15 mouse cellular contexts compared by ENCODE assay signal in the genomic region with DNA sequence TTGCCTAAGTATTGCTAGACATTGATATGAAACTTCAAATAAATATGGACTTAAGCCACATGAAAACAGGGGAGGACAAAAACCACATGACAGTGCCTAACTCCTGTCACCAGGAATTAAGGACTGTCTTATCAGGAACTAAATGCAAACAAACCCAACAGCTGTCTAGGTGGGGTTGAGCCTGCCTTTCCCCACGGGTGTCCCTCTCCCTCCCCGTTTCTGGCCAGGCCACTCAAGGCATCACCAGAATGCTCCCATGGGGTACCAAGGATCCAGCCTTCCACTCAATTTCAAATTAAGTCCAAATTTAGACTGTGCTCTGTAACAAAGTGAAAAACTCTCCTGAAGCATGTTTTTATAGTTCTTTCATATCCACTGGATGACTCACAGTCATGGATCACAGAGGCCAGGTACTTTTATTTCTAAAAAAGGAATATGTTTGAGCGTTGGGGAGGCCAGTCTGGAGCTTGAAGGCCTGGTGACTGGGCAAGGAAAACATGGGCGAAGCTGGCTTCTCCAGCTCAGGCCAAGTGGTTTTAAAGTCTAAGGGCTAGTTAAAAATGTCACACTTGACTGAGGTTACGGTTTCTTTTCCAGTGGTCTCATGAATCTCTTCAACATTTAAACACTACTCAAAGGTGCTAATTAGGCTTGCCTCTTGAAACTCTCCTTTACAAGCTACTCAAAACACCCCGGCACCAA. TPM values are rescaled to one million over a fixed set of nuclear protein-coding genes. Genes with fewer than 3 reads are reported as not detected.
DNase-seq lines count a peak whose midpoint lies in the region; ATAC-seq and TF ChIP-seq lines count a peak whose summit lies in the region.
"Had no signal": no experiment of that assay in that cellular context is flagged by ENCODE, and none has a peak within 500 bp of the region (broad histone marks: within the 10 kb centered on the region; RNA-seq: fewer than 3 reads in every experiment).

No protein-coding gene starts in this region.

- TF ChIP-seq CTCF in gastrocnemius, adult 2 months (IDR thresholded peaks at IDR 0.05) = no peak
- TF ChIP-seq CTCF in stomach, postnatal 0 days (IDR thresholded peaks at IDR 0.05; ENCODE audit: low read depth) = no peak
- TF ChIP-seq CTCF in forebrain, postnatal 0 days (IDR thresholded peaks at IDR 0.05; ENCODE audit: low read depth) = no peak

- ATAC-seq in lung, embryonic 16.5 days (ENCODE audit: low read depth) = no peak
- ATAC-seq in stomach, postnatal 0 days (ENCODE audit: low FRiP score, low TSS enrichment) = no peak
- no peak for ATAC-seq in forebrain, postnatal 0 days
- ATAC-seq: forebrain, embryonic 13.5 days had no signal

- 45% methylated on average over 6 of the region's 6 CpGs for WGBS in lung, embryonic 16.5 days
- 43% methylated on average over 6 of the region's 6 CpGs for WGBS in stomach, postnatal 0 days
- WGBS in forebrain, postnatal 0 days = 63% methylated on average over 6 of the region's 6 CpGs

- H3K4me3 ChIP-seq in gastrocnemius, adult 2 months = no peak overlapping the region
- H3K4me3 ChIP-seq in lung, embryonic 16.5 days (ENCODE audit: low read length) = no peak overlapping the region
- no peak overlapping the region for H3K4me3 ChIP-seq in stomach, postnatal 0 days (ENCODE audit: low read depth, low read length)
- no peak overlapping the region for H3K4me3 ChIP-seq in forebrain, postnatal 0 days (ENCODE audit: low read depth, low read length)
- H3K4me3 ChIP-seq: embryonic facial prominence, embryonic 15.5 days; forebrain, embryonic 13.5 days; hindbrain, embryonic 12.5 days; limb, embryonic 12.5 days; neural tube, embryonic 13.5 days had no signal

- H3K4me1 ChIP-seq in lung, embryonic 16.5 days (replicated peaks; ENCODE audit: control insufficient read depth, insufficient read depth, low read length) = peaks cover 51% of the 10 kb centered on the region
- peaks cover 8% of the 10 kb centered on the region; the same call in 1 of the 2 replicates for H3K4me1 ChIP-seq in stomach, postnatal 0 days (replicated peaks; ENCODE audit: control insufficient read depth, insufficient read depth)
- H3K4me1 ChIP-seq in forebrain, postnatal 0 days (ENCODE audit: insufficient read depth) = peaks cover 26% of the 10 kb centered on the region

- no peaks in the 10 kb centered on the region for H3K27me3 ChIP-seq in lung, embryonic 16.5 days (ENCODE audit: control insufficient read depth, insufficient read depth, low read depth, low read length)
- H3K27me3 ChIP-seq in stomach, postnatal 0 days (ENCODE audit: control insufficient read depth, insufficient read depth, low read length) = no peaks in the 10 kb centered on the region
- no peaks in the 10 kb centered on the region for H3K27me3 ChIP-seq in forebrain, postnatal 0 days (ENCODE audit: insufficient read depth, low read length)
- H3K27me3 ChIP-seq: embryonic facial prominence, embryonic 15.5 days; forebrain, embryonic 13.5 days; hindbrain, embryonic 12.5 days; limb, embryonic 12.5 days; neural tube, embryonic 13.5 days had no signal

- intact Hi-C loops in gastrocnemius, adult 2 months (cut with DNase I) = no loop called here

- DNase-seq in gastrocnemius, adult 2 months = no peak
- no peak for DNase-seq in gastrocnemius, postnatal 10 days
- peak; percentile 40 for DNase-seq in kidney, adult 9 months
- DNase-seq in kidney, adult 18-20 months = no peak
- no peak for DNase-seq in lung, postnatal 10 days
- no peak for DNase-seq in stomach, postnatal 0 days (ENCODE audit: low spot score)
- no peak for DNase-seq in forebrain, postnatal 0 days
- DNase-seq: cerebellum, adult 8-10 months; gastrocnemius, postnatal 25 days had no signal

- no peaks in the 10 kb centered on the region for H3K36me3 ChIP-seq in lung, embryonic 16.5 days (ENCODE audit: control insufficient read depth, insufficient read depth, low read length)
- no peaks in the 10 kb centered on the region for H3K36me3 ChIP-seq in stomach, postnatal 0 days (ENCODE audit: control insufficient read depth, insufficient read depth, low read length)
- H3K36me3 ChIP-seq in forebrain, postnatal 0 days (ENCODE audit: insufficient read depth) = no peaks in the 10 kb centered on the region
- H3K36me3 ChIP-seq: embryonic facial prominence, embryonic 15.5 days had no signal

- peak overlapping the region; percentile 20 for H3K27ac ChIP-seq in gastrocnemius, adult 2 months
- H3K27ac ChIP-seq in lung, embryonic 16.5 days (ENCODE audit: low read length) = peak overlapping the region; percentile 25
- H3K27ac ChIP-seq in stomach, postnatal 0 days (replicated peaks) = peak overlapping the region; percentile 58; the same call in 1 of the 2 replicates
- no peak overlapping the region for H3K27ac ChIP-seq in forebrain, postnatal 0 days (ENCODE audit: low read depth, low read length)
- H3K27ac ChIP-seq: embryonic facial prominence, embryonic 15.5 days; forebrain, embryonic 13.5 days; hindbrain, embryonic 12.5 days; limb, embryonic 12.5 days; neural tube, embryonic 13.5 days had no signal

- TF ChIP-seq EP300 in stomach, postnatal 0 days (optimal IDR thresholded peaks at IDR 0.05) = no peak

- H3K4me2 ChIP-seq in lung, embryonic 16.5 days (ENCODE audit: low read depth, low read length) = no peak overlapping the region
- H3K4me2 ChIP-seq in stomach, postnatal 0 days (replicated peaks; ENCODE audit: low read depth) = no peak overlapping the region
- H3K4me2 ChIP-seq in forebrain, postnatal 0 days (ENCODE audit: low read depth) = no peak overlapping the region
- H3K4me2 ChIP-seq: embryonic facial prominence, embryonic 15.5 days; forebrain, embryonic 13.5 days; hindbrain, embryonic 12.5 days; limb, embryonic 12.5 days; neural tube, embryonic 13.5 days had no signal

- H3K9me3 ChIP-seq in lung, embryonic 16.5 days (ENCODE audit: control insufficient read depth, low read length) = no peaks in the 10 kb centered on the region
- H3K9me3 ChIP-seq in stomach, postnatal 0 days (ENCODE audit: control insufficient read depth, low read length) = no peaks in the 10 kb centered on the region
- H3K9me3 ChIP-seq in forebrain, postnatal 0 days (ENCODE audit: low read length) = no peaks in the 10 kb centered on the region
- H3K9me3 ChIP-seq: embryonic facial prominence, embryonic 15.5 days; forebrain, embryonic 13.5 days; hindbrain, embryonic 12.5 days; limb, embryonic 12.5 days; neural tube, embryonic 13.5 days had no signal

- no peak overlapping the region for H3K9ac ChIP-seq in lung, embryonic 16.5 days (ENCODE audit: low read length)
- H3K9ac ChIP-seq in stomach, postnatal 0 days (ENCODE audit: low read length) = no peak overlapping the region
- no peak overlapping the region for H3K9ac ChIP-seq in forebrain, postnatal 0 days
- H3K9ac ChIP-seq: embryonic facial prominence, embryonic 15.5 days; forebrain, embryonic 13.5 days; hindbrain, embryonic 12.5 days; limb, embryonic 12.5 days; neural tube, embryonic 13.5 days had no signal

RNA-seq across cellular contexts. Expression of a gene that starts 33.6 kb away (rescaled TPM):
- 10 to 100 TPM; 35.3 to 43.2 TPM for total RNA-seq in gastrocnemius, adult 2 months (2021)
- total RNA-seq in gastrocnemius, postnatal 10 days (2021) = 10 to 100 TPM; 56.2 to 79.7 TPM
- polyA plus RNA-seq in lung, embryonic 16.5 days (2015; fragmentation: Nextera tagmentation; extraction: Ambion mirVana) = 16.4 and 18.3 TPM in 2 replicates
- polyA plus RNA-seq in stomach, postnatal 0 days (2015; fragmentation: Nextera tagmentation; extraction: Ambion mirVana) = 8.7 and 8.8 TPM in 2 replicates
- 206 and 214 TPM in 2 replicates for total RNA-seq in forebrain, postnatal 0 days (2014; rRNA removed)
- polyA plus RNA-seq in forebrain, postnatal 0 days (2015; fragmentation: Nextera tagmentation; extraction: Ambion mirVana) = 14.1 and 21.9 TPM in 2 replicates
